ENCODE assay signal across 1 mouse cellular context in genomic region chr9:71166019-71166705, GRCm38 (mm10).
TF ChIP-seq lines count a peak whose summit lies in the region.

No protein-coding gene starts in this region.

TF ChIP-seq in MEL, 35 proteins besides CTCF, POLR2A, EP300 and RAD21 (continued from another document):
- TF ChIP-seq TCF12 (IDR thresholded peaks at IDR 0.05; ENCODE audit: low read depth, low read length), result peak; percentile 99
- peak; percentile 83 for TF ChIP-seq SIN3A (IDR thresholded peaks at IDR 0.05; ENCODE audit: low read length)
- TF ChIP-seq E2F4 (IDR thresholded peaks at IDR 0.05; ENCODE audit: borderline replicate concordance, low read depth, low read length), result no peak
- TF ChIP-seq RCOR1 (IDR thresholded peaks at IDR 0.05; ENCODE audit: low read depth, low read length), result peak; percentile 77
- TF ChIP-seq JUND (IDR thresholded peaks at IDR 0.05; ENCODE audit: low read depth, low read length), result no peak
- no peak for TF ChIP-seq MEF2A (IDR thresholded peaks at IDR 0.05; ENCODE audit: extremely low read depth, insufficient replicate concordance, low read depth, low read length, poor library complexity, severe bottlenecking)
- no peak; the same call in 1 of the 2 replicates for TF ChIP-seq CHD2 (IDR thresholded peaks at IDR 0.05; ENCODE audit: low read length)
- TF ChIP-seq ZNF384 (IDR thresholded peaks at IDR 0.05; ENCODE audit: low read depth, low read length), result peak; percentile 6; the same call in 1 of the 2 replicates
- no peak for TF ChIP-seq KAT2A (conservative IDR thresholded peaks at IDR 0.05; ENCODE audit: low read depth, low read length)
- TF ChIP-seq TAL1 (IDR thresholded peaks at IDR 0.05; ENCODE audit: low read length), result peak; percentile 100
- no peak for TF ChIP-seq CHD1 (IDR thresholded peaks at IDR 0.05; ENCODE audit: low read depth, low read length)
- TF ChIP-seq MYB (IDR thresholded peaks at IDR 0.05; ENCODE audit: low read depth, low read length), result peak; percentile 90
- peak; percentile 97 for TF ChIP-seq ETS1 (IDR thresholded peaks at IDR 0.05; ENCODE audit: low read depth, low read length)
- TF ChIP-seq POLR2AphosphoS5 (IDR thresholded peaks at IDR 0.05; ENCODE audit: borderline replicate concordance, low read depth, low read length), result no peak; the same call in 1 of the 2 replicates
- 0 out of 2 replicates have a peak, but pooled peaks have one; percentile 20 for TF ChIP-seq MAFK (IDR thresholded peaks at IDR 0.05; ENCODE audit: borderline replicate concordance, low read depth, low read length)
- TF ChIP-seq MYC (IDR thresholded peaks at IDR 0.05; ENCODE audit: low read depth, low read length), result peak; percentile 54; the same call in 1 of the 2 replicates
- no peak for TF ChIP-seq POLR2AphosphoS2 (IDR thresholded peaks at IDR 0.05; ENCODE audit: low read length)
- no peak for TF ChIP-seq HCFC1 (IDR thresholded peaks at IDR 0.05; ENCODE audit: low read depth, low read length)
- no peak for TF ChIP-seq ZMIZ1 (IDR thresholded peaks at IDR 0.05; ENCODE audit: low read depth, low read length)
- no peak for TF ChIP-seq ZC3H11A (IDR thresholded peaks at IDR 0.05; ENCODE audit: low read depth, low read length)
- TF ChIP-seq USF1 (IDR thresholded peaks at IDR 0.05; ENCODE audit: low read depth, low read length), result peak; percentile 3; the same call in 1 of the 2 replicates
- TF ChIP-seq USF2 (IDR thresholded peaks at IDR 0.05; ENCODE audit: borderline replicate concordance in 1 of 2, insufficient read depth in 1 of 2, low read depth in 1 of 2, low read length in 2 of 2), result no peak
- TF ChIP-seq MAX (IDR thresholded peaks at IDR 0.05; ENCODE audit: low read length), result peak; percentile 57
- TF ChIP-seq MAZ (IDR thresholded peaks at IDR 0.05; ENCODE audit: low read depth, low read length), result no peak
- 0 out of 2 replicates have a peak, but pooled peaks have one; percentile 42 for TF ChIP-seq UBTF (IDR thresholded peaks at IDR 0.05; ENCODE audit: borderline replicate concordance, insufficient read depth, low read depth, low read length)
- peak; percentile 97 for TF ChIP-seq GATA1 (IDR thresholded peaks at IDR 0.05; ENCODE audit: low read depth, low read length)
- peak; percentile 72 for TF ChIP-seq TBP (IDR thresholded peaks at IDR 0.05; ENCODE audit: low read depth, low read length)
